Mouse (Mus musculus) frontal cortex, adult (tissue): ENCODE measurements around the gene Rcan3.
A peak's percentile ranks its signal among the peaks of the same experiment; 100 is the strongest.

Experiments used
- ATAC-seq: cut with Nextera tagmentation; 2 replicates; pipeline ENCODE4 v1.9.2; 2017; ENCODE audit warnings: mild to moderate bottlenecking, moderate library complexity, mixed read lengths; ENCODE audit not compliant: low TSS enrichment

Gene Rcan3

GRCm38 (mm10) chr4:135413491-135413890 lies 20.2 kb downstream of the Rcan3 start:
- no peak for ATAC-seq

GRCm38 (mm10) chr4:135411633-135412032 lies 22.0 kb downstream of the Rcan3 start:
- ATAC-seq = peak; percentile 69; the same call in 1 of the 2 replicates

GRCm38 (mm10) chr4:135406180-135406579 lies 27.5 kb downstream of the Rcan3 start:
- no peak for ATAC-seq

- no peak for ATAC-seq
These were observed 28.7 kb downstream of the Rcan3 start for GRCm38 (mm10) chr4:135404916-135405315.

- ATAC-seq = no peak
These were observed 29.6 kb downstream of the Rcan3 start for GRCm38 (mm10) chr4:135404048-135404447.

- ATAC-seq = no peak
These were observed 31.8 kb downstream of the Rcan3 start for GRCm38 (mm10) chr4:135401881-135402280.

- ATAC-seq = no peak
These were observed 35.7 kb downstream of the Rcan3 start, which contains the start of gene Ncmap for GRCm38 (mm10) chr4:135397991-135398390. Gene Ncmap, minus strand, starts transcription at chr4:135398227.

GRCm38 (mm10) chr4:135397551-135397950 lies 36.1 kb downstream of the Rcan3 start:
- ATAC-seq = no peak

GRCm38 (mm10) chr4:135396303-135396702 lies 37.4 kb downstream of the Rcan3 start:
- no peak for ATAC-seq

- no peak for ATAC-seq
These were observed 38.3 kb downstream of the Rcan3 start for GRCm38 (mm10) chr4:135395375-135395774.

GRCm38 (mm10) chr4:135394666-135395065 lies 39.0 kb downstream of the Rcan3 start:
- no peak for ATAC-seq

- no peak for ATAC-seq
These were observed 40.3 kb downstream of the Rcan3 start for GRCm38 (mm10) chr4:135393381-135393780.

GRCm38 (mm10) chr4:135392801-135393200 lies 40.9 kb downstream of the Rcan3 start:
- ATAC-seq = no peak

- ATAC-seq = no peak
These were observed 42.6 kb downstream of the Rcan3 start for GRCm38 (mm10) chr4:135391014-135391413.

- ATAC-seq = no peak
These were observed 48.0 kb downstream of the Rcan3 start for GRCm38 (mm10) chr4:135385614-135386013.

GRCm38 (mm10) chr4:135382316-135382715 lies 51.3 kb downstream of the Rcan3 start:
- peak; percentile 80; the same call in 1 of the 2 replicates for ATAC-seq

- no peak for ATAC-seq
These were observed 52.3 kb downstream of the Rcan3 start for GRCm38 (mm10) chr4:135381355-135381754.

- ATAC-seq = no peak
These were observed 56.4 kb downstream of the Rcan3 start for GRCm38 (mm10) chr4:135377241-135377640.

GRCm38 (mm10) chr4:135375444-135375843 lies 58.2 kb downstream of the Rcan3 start:
- ATAC-seq = no peak

- ATAC-seq = no peak
These were observed 60.4 kb downstream of the Rcan3 start for GRCm38 (mm10) chr4:135373299-135373698.

GRCm38 (mm10) chr4:135370372-135370771 lies 63.3 kb downstream of the Rcan3 start:
- ATAC-seq = no peak

GRCm38 (mm10) chr4:135362828-135363227 lies 70.8 kb downstream of the Rcan3 start:
- no peak for ATAC-seq
